Mouse (Mus musculus): ENCODE results near the gene Tk1. TPM values are rescaled to one million over a fixed set of nuclear protein-coding genes. Genes with fewer than 3 reads are reported as not detected.
"Not testable (repeated sequence)": the region's sequence is repeated elsewhere in the genome, so short reads cannot be mapped to it uniquely, and the experiment has no call there.

Tk1 gene
- polyA plus RNA-seq, 2 experiments: 135 to 136 TPM

- TF ChIP-seq CTCF (IDR thresholded peaks at IDR 0.05; ENCODE audit: low read depth) (peak; percentile 95), EP300 (IDR thresholded peaks at IDR 0.05; ENCODE audit: low read depth) (no peak)
- ATAC-seq (ENCODE audit: insufficient read depth): peak; percentile 63
- peak overlapping the region; percentile 6; the same call in 1 of the 2 replicates for H3K27ac ChIP-seq
- H3K9me3 ChIP-seq (ENCODE audit: control insufficient read depth, low read length): no peaks in the 10 kb centered on the region
- 8% methylated on average over 14 of the region's 14 CpGs for WGBS (ENCODE audit: insufficient replicate concordance)
- H3K36me3 ChIP-seq (replicated peaks; ENCODE audit: control insufficient read depth, insufficient read depth, low read depth): peaks cover 34% of the 10 kb centered on the region
- H3K4me2 ChIP-seq (ENCODE audit: low read depth): peak overlapping the region; percentile 63
- peak overlapping the region in 1 of 2 experiments; percentile 26; a peak in 2 of 4 replicates for H3K4me3 ChIP-seq (ENCODE audit: insufficient read depth in 1 of 2, low read depth in 2 of 2, low read length in 2 of 2)
- DNase-seq (ENCODE audit: low read depth in 3 of 3, low spot score in 3 of 3): peak in 1 of 3 experiments; percentile 55
- H3K27me3 ChIP-seq (ENCODE audit: control insufficient read depth, insufficient read depth, low read length): no peaks in the 10 kb centered on the region
- peak overlapping the region; percentile 10 for H3K9ac ChIP-seq (replicated peaks)
- peaks cover 24 to 30% of the 10 kb centered on the region in 2 experiments for H3K4me1 ChIP-seq (replicated peaks; ENCODE audit: control insufficient read depth in 2 of 2, insufficient read depth in 2 of 2, low read length in 1 of 2)
Observed at GRCm38 (mm10) chr11:117790286-117790685, 35.6 kb downstream of the Tk1 start.

- DNase-seq (ENCODE audit: low read depth in 3 of 3, low spot score in 3 of 3): not testable (repeated sequence)
- 85% methylated on average over 7 of the region's 7 CpGs for WGBS (ENCODE audit: insufficient replicate concordance)
Observed at GRCm38 (mm10) chr11:117788481-117788880, 37.4 kb downstream of the Tk1 start.

DNA sequence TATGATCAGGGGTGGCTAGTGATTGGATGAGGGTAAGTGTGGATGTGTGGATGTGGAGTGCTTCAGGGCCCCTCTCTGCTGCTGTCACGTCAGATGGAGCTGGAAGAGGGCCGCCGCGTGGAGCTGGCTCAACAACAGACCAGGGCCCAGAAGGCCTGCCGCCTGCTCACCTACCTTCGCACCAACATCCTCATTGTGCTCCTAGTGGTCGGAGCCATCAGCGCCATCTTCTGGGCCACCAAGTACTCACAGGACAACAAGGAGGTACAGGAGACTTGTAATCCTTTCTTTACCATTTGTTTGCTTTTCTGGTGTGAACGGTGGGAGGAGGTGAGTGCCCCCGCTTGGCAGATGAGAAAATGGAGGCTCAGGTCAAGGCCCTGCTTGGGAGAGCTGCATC, 39.6 kb downstream of the Tk1 start:
- Histone ChIP-seq H3K4me2 (ENCODE audit: low read depth) (peak overlapping the region; percentile 21; the same call in 1 of the 2 replicates), H3K9me3 (ENCODE audit: control insufficient read depth, low read length) (no peaks in the 10 kb centered on the region), H3K27me3 (ENCODE audit: control insufficient read depth, insufficient read depth, low read length) (no peaks in the 10 kb centered on the region), H3K9ac (replicated peaks) (peak overlapping the region; percentile 24), H3K4me1 (replicated peaks; ENCODE audit: control insufficient read depth in 2 of 2, insufficient read depth in 2 of 2, low read length in 1 of 2) (peaks cover 16 to 18% of the 10 kb centered on the region in 2 experiments), H3K4me3 (ENCODE audit: insufficient read depth in 1 of 2, low read depth in 2 of 2, low read length in 2 of 2) (no peak overlapping the region), H3K27ac (no peak overlapping the region), H3K36me3 (replicated peaks; ENCODE audit: control insufficient read depth, insufficient read depth, low read depth) (peaks cover 46% of the 10 kb centered on the region)
- TF ChIP-seq EP300 (IDR thresholded peaks at IDR 0.05; ENCODE audit: low read depth) (no peak), CTCF (IDR thresholded peaks at IDR 0.05; ENCODE audit: low read depth) (peak; percentile 91)
- WGBS (ENCODE audit: insufficient replicate concordance): 16% methylated on average over 10 of the region's 10 CpGs
- peak in 1 of 3 experiments; percentile 51 for DNase-seq (ENCODE audit: low read depth in 3 of 3, low spot score in 3 of 3)
- no peak for ATAC-seq (ENCODE audit: insufficient read depth)

More at GRCm38 (mm10) chr11:117788481-117788880, 37.4 kb downstream of the Tk1 start:
- not testable (repeated sequence) for H3K9ac ChIP-seq (replicated peaks); H3K27me3 ChIP-seq (ENCODE audit: control insufficient read depth, insufficient read depth, low read length); H3K4me2 ChIP-seq (ENCODE audit: low read depth); H3K27ac ChIP-seq; H3K4me3 ChIP-seq (ENCODE audit: insufficient read depth in 1 of 2, low read depth in 2 of 2, low read length in 2 of 2); H3K9me3 ChIP-seq (ENCODE audit: control insufficient read depth, low read length); ATAC-seq (ENCODE audit: insufficient read depth)
- Histone ChIP-seq H3K4me1 (replicated peaks; ENCODE audit: control insufficient read depth in 2 of 2, insufficient read depth in 2 of 2, low read length in 1 of 2) (peaks cover 30 to 35% of the 10 kb centered on the region in 2 experiments), H3K36me3 (replicated peaks; ENCODE audit: control insufficient read depth, insufficient read depth, low read depth) (peaks cover 48% of the 10 kb centered on the region)

DNA sequence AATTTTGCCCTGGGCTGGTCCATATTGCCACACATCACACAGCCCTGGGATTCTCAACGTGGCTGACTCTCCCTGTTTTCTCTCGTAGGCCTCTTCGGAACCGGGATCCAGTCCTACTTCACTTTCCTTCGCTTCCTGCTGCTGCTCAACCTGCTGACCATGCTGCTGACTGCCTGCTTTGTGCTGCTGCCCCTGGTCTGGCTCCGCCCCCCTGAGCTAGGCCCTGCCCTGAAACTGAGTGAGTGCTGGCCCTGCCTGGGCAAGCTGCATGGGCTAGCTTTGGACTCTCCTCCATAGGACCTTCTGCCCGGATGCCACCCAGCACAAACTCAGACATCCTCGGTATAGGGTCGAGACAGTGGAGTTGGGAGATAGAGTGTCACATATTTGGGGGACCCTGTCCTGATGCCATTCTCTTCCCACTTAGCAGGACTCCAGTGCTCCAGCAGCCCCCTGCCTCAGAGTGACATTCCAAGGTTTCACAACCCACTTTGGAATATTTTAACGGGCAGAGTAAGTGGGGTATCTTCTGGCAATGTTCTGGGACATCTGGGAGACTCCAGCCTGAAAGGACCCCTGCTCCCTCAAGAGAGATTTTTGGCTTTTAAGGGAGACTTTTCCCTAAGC, 42.1 kb downstream of the Tk1 start:
- H3K9ac ChIP-seq (replicated peaks): peak overlapping the region; percentile 99
- TF ChIP-seq CTCF (IDR thresholded peaks at IDR 0.05; ENCODE audit: low read depth) (no peak), EP300 (IDR thresholded peaks at IDR 0.05; ENCODE audit: low read depth) (no peak)
- DNase-seq (ENCODE audit: low read depth in 3 of 3, low spot score in 3 of 3): peak; percentile 48 to 60 (median 54)
- peak overlapping the region; percentile 75 to 81 for H3K4me3 ChIP-seq (ENCODE audit: insufficient read depth in 1 of 2, low read depth in 2 of 2, low read length in 2 of 2)
- H3K36me3 ChIP-seq (replicated peaks; ENCODE audit: control insufficient read depth, insufficient read depth, low read depth): peaks cover 43% of the 10 kb centered on the region
- peak overlapping the region; percentile 98 for H3K4me2 ChIP-seq (ENCODE audit: low read depth)
- H3K9me3 ChIP-seq (ENCODE audit: control insufficient read depth, low read length): no peaks in the 10 kb centered on the region
- peaks cover 9 to 14% of the 10 kb centered on the region in 2 experiments for H3K4me1 ChIP-seq (replicated peaks; ENCODE audit: control insufficient read depth in 2 of 2, insufficient read depth in 2 of 2, low read length in 1 of 2)
- H3K27ac ChIP-seq: peak overlapping the region; percentile 100
- WGBS (ENCODE audit: insufficient replicate concordance): 34% methylated on average over 10 of the region's 10 CpGs
- no peaks in the 10 kb centered on the region for H3K27me3 ChIP-seq (ENCODE audit: control insufficient read depth, insufficient read depth, low read length)
- ATAC-seq (ENCODE audit: insufficient read depth): no peak

DNA sequence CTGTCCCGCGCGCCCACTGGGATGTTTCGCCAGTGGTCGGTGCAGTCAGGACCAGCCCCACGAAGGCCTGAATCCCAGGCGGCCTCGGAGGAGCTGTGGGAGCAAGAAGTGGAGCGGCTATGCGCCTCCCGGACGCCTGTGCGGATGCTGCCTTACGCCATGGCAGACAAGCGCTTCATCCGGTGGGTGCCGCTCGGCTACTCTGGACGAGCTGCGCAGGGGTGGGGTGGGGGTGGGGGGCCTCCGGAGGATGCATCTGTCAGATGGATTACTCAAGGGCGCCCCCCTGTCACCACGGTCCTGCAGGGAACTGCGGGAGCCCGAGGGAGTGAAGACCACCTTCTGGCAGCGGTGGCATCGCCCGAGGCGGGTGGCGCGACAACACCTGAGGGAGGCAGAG, 42.8 kb downstream of the Tk1 start:
- Histone ChIP-seq H3K27me3 (ENCODE audit: control insufficient read depth, insufficient read depth, low read length) (no peaks in the 10 kb centered on the region), H3K9me3 (ENCODE audit: control insufficient read depth, low read length) (no peaks in the 10 kb centered on the region), H3K9ac (replicated peaks) (peak overlapping the region; percentile 99), H3K27ac (peak overlapping the region; percentile 100), H3K36me3 (replicated peaks; ENCODE audit: control insufficient read depth, insufficient read depth, low read depth) (peaks cover 48% of the 10 kb centered on the region), H3K4me1 (replicated peaks; ENCODE audit: control insufficient read depth in 2 of 2, insufficient read depth in 2 of 2, low read length in 1 of 2) (peaks cover 16 to 20% of the 10 kb centered on the region in 2 experiments), H3K4me3 (ENCODE audit: insufficient read depth in 1 of 2, low read depth in 2 of 2, low read length in 2 of 2) (peak overlapping the region; percentile 75 to 81), H3K4me2 (ENCODE audit: low read depth) (peak overlapping the region; percentile 98)
- WGBS (ENCODE audit: insufficient replicate concordance): 1% methylated on average over 31 of the region's 31 CpGs
- peak; percentile 80 for TF ChIP-seq CTCF (IDR thresholded peaks at IDR 0.05; ENCODE audit: low read depth)
- TF ChIP-seq EP300 (IDR thresholded peaks at IDR 0.05; ENCODE audit: low read depth): no peak
- ATAC-seq (ENCODE audit: insufficient read depth): 0 out of 2 replicates have a peak, but pooled peaks have one; percentile 3
- DNase-seq (ENCODE audit: low read depth in 3 of 3, low spot score in 3 of 3): peak; percentile 33 to 53 (median 49)
